Mouse (Mus musculus) heart, postnatal 14 days (tissue): ENCODE results near the gene Isy1. TPM values are rescaled to one million over a fixed set of nuclear protein-coding genes. Genes with fewer than 3 reads are reported as not detected.
A peak's percentile ranks its signal among the peaks of the same experiment; 100 is the strongest.
"Not testable (repeated sequence)": the region's sequence is repeated elsewhere in the genome, so short reads cannot be mapped to it uniquely, and the experiment has no call there.

Source experiments
- DNase-seq, 2 experiments: peaks; one replicate each; pipeline ENCODE4 v3.0.0; 2021 to 2022
- intact Hi-C: fragments of 180-260 bp; cut with DNase I; formaldehyde crosslinking; loops from one replicate; pipeline ENCODE4 v1.15.1; 2025
- total RNA-seq, 2 experiments: library from RNA; stranded (reverse); gene quantifications; 2 replicates each; pipeline ENCODE4 v1.2.3; 2021

The Isy1 gene
- total RNA-seq, 2 experiments from 2014 or later = 17.8 TPM

DNA sequence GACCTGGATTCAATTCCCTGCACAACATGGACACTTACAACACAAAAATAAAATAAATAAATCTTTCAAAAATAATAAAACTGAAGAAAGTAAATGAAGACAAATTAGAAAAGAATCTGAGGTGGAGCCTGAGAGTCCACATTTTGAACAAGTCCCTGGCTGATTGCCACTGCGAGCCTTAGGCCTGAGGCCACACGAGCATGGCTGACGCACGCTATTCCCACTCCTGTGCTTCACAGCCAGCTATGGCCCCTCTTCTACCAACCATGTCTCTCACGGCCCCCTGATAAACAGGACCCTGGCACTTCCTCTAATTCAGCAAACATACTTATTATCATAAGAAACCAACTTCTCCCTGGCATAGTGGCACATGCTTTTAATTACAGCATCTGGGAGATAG is 52.0 kb downstream of the Isy1 start:
- DNase-seq = no peak
- intact Hi-C loops = no loop called here

- intact Hi-C loops = no loop called here
- no peak for DNase-seq
These were observed 54.6 kb downstream of the Isy1 start for GRCm38 (mm10) chr6:87784033-87784432.

DNA sequence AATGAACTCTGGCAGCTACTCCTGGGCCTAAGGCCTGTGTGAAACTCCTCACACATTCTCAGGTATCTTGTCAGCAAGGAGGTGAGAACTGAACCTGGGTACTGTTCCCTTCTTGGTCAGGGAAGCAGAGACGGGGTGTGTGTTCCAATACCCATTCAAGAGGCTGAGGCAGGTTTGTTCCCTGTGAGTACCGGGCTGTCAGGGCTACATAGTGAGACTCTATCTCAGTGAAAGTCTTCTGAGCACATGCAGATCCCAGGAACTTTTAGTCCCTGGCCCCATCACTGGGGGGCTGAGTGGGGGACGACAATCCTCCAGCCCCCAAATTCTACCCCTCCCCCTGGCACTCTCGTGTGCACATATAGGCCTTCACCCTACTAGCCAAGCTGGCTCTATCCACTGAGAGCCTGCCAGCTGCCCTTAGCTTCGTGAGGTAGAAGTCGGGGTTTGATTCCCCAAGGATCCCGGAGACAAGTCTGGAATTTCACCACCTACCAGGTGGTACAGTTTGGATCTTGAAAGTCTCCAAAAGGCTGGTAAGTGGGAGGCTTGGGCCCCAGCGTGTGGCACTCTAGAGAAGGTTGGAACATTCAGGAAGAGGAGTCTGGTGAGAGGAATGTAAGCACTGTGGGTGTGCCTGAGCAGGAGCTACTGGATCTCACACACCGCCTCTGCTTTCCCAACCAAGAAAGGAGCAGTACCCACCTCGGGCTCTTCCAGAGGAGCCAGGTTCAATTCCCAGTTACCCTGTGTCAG is 57.9 kb downstream of the Isy1 start:
- no peak for DNase-seq
- intact Hi-C loops = no loop called here

DNA sequence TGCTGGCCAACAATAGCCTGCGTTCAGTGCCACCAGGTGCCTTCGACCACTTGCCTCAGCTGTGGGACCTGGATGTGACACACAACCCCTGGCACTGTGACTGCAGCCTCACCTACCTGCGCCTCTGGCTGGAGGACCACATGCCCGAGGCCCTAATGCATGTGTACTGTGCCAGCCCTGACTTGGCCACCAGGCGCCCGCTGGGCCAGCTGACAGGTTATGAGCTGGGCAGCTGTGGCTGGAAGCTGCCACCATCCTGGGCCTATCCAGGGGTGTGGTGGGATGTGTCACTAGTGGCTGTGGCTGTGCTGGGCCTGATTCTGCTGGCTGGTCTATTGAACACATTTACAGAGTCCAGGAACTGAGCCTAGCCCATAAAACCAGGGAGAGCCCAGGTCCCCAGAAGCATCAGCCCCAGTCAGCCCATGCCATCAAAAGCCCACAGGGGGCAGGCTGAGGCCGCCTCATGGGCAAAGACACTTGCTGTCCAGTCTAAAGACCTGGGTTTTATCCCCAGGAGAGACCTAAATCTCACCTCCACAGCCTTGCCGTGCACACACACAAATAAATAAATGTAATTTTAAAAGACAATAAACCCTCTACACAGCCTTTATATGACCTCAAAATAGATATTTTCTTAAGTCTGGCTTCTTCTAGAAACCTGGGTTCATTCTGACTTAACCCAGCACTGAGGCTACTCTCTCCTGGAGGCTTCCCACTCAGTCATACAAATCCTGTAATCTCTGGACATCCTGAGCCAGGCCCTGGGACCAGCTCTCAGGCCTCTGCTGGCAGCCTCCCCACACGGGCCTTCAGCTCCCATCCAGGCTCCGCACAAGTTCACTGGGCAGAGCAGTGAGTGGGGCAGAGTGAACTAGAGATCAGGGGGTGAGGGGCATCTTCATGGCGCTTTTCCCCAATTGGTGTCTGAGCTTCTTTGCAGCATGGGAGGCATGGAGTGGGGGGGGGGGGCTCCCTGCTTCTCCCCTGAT is 59.1 kb downstream of the Isy1 start:
- DNase-seq = no peak
- intact Hi-C loops = no loop called here

DNA sequence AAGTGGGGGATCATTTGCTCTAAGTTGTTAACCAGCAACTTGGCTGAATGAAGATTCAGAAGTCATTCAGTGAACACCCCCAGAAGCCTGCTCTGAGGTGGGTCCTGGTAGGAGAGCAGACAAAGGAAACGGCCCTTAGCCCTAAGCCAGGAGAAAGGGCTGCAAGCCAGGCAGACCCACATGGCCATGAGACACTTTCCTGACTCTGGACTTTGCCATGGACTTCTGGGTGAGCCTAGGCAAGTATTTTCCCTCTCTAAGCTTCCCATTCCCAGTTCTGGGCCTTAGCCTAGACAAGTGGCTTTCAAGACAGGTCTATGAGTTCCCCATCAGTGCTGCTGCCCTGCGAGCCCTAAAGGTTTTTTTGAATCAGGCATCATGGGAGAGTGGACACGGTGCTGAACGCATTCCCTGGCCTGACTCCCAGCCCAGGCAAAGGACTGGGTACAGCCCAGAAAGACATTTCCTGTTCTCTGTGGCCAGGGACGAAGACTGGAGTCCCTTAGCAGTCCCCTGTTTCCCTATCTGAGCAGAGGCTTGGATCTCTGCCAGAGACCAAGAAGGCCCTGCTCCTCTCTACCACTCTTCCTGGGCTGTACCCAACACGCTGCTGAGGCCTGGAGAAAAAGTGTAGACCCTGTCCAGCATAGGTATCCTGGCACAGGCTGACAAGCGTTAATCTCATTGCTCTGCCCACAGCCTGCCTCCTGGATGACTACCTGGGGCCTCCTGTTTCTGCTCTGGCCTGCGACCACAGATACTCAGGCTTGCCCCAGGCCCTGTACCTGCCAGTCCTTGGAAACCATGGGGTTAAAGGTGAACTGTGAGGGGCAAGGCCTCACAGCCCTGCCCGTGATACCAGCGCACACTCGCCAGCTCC is 60.1 kb downstream of the Isy1 start:
- intact Hi-C loops = no loop called here
- DNase-seq = peak; percentile 19 to 41

DNA sequence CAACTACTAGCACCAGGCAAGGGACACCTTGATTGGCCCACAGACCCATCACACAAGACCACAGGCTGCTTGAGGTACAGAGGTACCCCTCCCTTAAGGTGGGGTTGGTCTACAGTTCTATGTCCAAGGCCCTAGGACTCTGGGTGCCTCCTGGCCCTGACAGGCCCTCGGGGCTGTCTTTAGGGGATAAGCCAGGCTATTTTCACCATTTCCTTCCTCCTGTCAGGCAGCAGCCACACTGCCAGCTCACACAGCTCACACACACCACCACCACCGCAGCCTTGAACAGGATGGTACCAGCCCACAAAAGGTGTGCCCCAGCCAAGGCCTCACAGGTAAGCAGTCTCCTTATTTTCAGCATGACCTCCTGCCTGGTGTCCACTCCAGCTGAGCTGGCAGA is 60.8 kb downstream of the Isy1 start, which contains the start of gene Gp9:
Gp9 (plus strand) TSS at position 231 of the 400 bp plus-strand sequence.
- intact Hi-C loops = no loop called here
- no peak for DNase-seq

DNA sequence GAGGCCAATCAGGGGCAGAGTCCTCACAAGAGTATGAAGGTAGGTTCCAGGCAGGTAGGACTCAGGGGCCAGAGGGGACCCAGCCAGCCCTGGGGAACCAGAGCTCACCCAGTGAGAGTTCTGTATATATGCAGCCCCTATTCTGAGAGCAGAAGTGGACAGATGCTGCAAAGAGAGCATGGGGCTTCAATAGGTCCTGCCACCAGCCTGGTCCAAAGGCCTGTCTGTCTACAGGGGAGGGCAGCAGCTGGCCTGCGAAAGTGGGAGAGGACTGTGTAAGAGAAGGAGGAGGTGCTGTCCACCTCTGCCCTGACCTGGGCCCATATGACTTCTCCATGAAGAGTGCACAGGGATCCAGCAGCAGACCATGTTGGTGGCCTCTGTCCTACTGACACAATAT is 61.9 kb downstream of the Isy1 start:
- intact Hi-C loops = no loop called here
- DNase-seq = no peak

GRCm38 (mm10) chr6:87775588-87776245 is 62.9 kb downstream of the Isy1 start:
- no peak for DNase-seq
- intact Hi-C loops = no loop called here

GRCm38 (mm10) chr6:87774909-87775308 is 63.7 kb downstream of the Isy1 start:
- intact Hi-C loops = loop anchor here (5.0 kb wide), 1 partner anchor 68 kb away; no protein-coding TSS in a partner anchor
- no peak for DNase-seq

DNA sequence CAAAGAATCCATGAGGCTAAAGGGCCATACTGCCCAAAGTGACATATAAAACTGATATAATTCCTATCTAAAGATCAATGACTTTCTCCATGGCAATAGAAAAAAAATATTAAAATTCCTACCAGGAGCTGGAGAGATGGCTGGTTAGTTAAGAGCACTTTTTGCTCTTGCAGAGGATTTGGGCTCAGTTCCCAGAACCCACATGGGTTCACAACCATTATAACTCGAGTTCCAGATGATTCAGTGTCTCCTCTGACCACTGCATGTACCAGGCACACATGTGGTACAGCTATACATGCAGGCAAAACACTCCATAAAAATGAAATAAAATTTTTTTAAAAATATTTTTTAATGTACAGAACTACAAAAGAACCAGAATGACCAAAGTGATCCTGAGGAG is 64.1 kb downstream of the Isy1 start:
- intact Hi-C loops = loop anchor here (5.0 kb wide), 1 partner anchor 67 kb away; no protein-coding TSS in a partner anchor
- DNase-seq = no peak

GRCm38 (mm10) chr6:87770626-87771025 is 68.0 kb downstream of the Isy1 start:
- no peak for DNase-seq
- intact Hi-C loops = loop anchor here (5.0 kb wide), 1 partner anchor 63 kb away; no protein-coding TSS in a partner anchor

DNA sequence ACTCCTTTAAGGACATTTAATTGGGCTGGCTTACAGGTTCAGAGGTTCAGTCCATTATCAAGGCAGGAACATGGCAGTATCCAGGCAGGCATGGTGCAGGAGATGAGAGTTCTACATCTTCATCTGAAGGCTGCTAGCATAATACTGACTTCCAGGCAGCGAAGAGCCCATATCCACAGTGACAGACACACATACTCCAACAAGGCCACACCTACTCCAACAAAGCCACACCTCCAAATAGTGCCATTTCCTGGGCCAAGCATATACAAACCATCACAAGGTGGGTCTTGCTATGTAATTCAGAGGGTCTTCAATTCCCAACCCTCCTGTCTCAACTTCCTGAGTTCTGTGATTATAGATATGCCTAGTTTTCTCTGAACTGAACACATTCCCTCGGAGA is 74.3 kb downstream of the Isy1 start:
- intact Hi-C loops = loop anchor here (5.0 kb wide), 2 partner anchors 48 to 233 kb away; partner anchors contain the start of gene Rab43
- DNase-seq = not testable (repeated sequence)

Other genes with a start within 250 kb of the Isy1 start
- gene Prokr1, start 248.1 kb downstream of the Isy1 start, total RNA-seq = under 1 TPM; 0.50 to 0.63 TPM
- gene Aplf, start 166.6 kb downstream of the Isy1 start, total RNA-seq = 1 to 10 TPM; 2.4 to 2.6 TPM
- gene Efcc1, start 107.9 kb downstream of the Isy1 start, total RNA-seq = 1 to 10 TPM; 3.1 to 3.2 TPM
- gene Gp9, start 60.7 kb downstream of the Isy1 start, total RNA-seq = 1 to 10 TPM in 1 of 2 experiments, under 1 TPM in 1; 0.33 to 1.0 TPM
- gene Rab43, start 26.6 kb downstream of the Isy1 start, total RNA-seq = 10 to 100 TPM; 16.7 to 17.4 TPM
- gene Gm45140, start 3.0 kb downstream of the Isy1 start, total RNA-seq = 1 to 10 TPM in 1 of 2 experiments, under 1 TPM in 1; 0.55 to 1.5 TPM
- gene Cnbp, start 12.3 kb upstream of the Isy1 start, total RNA-seq = 100 to 1,000 TPM; 279 to 283 TPM
- gene Copg1, start 49.0 kb upstream of the Isy1 start, total RNA-seq = 10 to 100 TPM; 50.4 to 55.7 TPM
- gene Hmces, start 75.1 kb upstream of the Isy1 start, total RNA-seq = 10 to 100 TPM; 12.0 to 12.2 TPM
- 1 to 10 TPM; 6.5 to 7.1 TPM for gene H1fx, start 142.8 kb upstream of the Isy1 start, total RNA-seq
- 100 to 1,000 TPM; 265 to 272 TPM for gene Rab7, start 206.5 kb upstream of the Isy1 start, total RNA-seq
- 100 to 1,000 TPM in 1 of 2 experiments, 10 to 100 TPM in 1; 99.5 to 107 TPM for gene Rpn1, start 245.7 kb upstream of the Isy1 start, total RNA-seq